Mouse (Mus musculus) intestine, embryonic 15.5 days (tissue): ENCODE measurements around the gene Hunk. TPM values are rescaled to one million over a fixed set of nuclear protein-coding genes. Genes with fewer than 3 reads are reported as not detected.
A peak's percentile ranks its signal among the peaks of the same experiment; 100 is the strongest.

Source experiments
- ATAC-seq: fragments of 200-750 bp; cut with Nextera tagmentation; 2 replicates; pipeline ENCODE4 v1.8.0; 2017; ENCODE audit warnings: moderate TSS enrichment, moderate library complexity
- H3K27ac ChIP-seq: fragments of 300-500 bp; sonication (generic); 2 replicates; pipeline ENCODE4 v1.5.1; 2015; ENCODE audit warnings: mild to moderate bottlenecking, inconsistent platforms
- H3K27me3 ChIP-seq: fragments of 300-500 bp; sonication (generic); replicated peaks from 2 replicates; pipeline ENCODE4 v1.6.1; 2015; ENCODE audit warnings: inconsistent platforms
- H3K36me3 ChIP-seq: fragments of 300-500 bp; sonication (generic); 2 replicates; pipeline ENCODE4 v1.6.1; 2015; ENCODE audit warnings: inconsistent platforms
- H3K4me1 ChIP-seq: fragments of 300-500 bp; sonication (generic); replicated peaks from 2 replicates; pipeline ENCODE4 v1.6.1; 2015; ENCODE audit warnings: inconsistent platforms
- H3K4me2 ChIP-seq: fragments of 300-500 bp; sonication (generic); replicated peaks from 2 replicates; pipeline ENCODE4 v1.6.1; 2015; ENCODE audit warnings: mild to moderate bottlenecking, inconsistent platforms
- H3K4me3 ChIP-seq: fragments of 300-500 bp; sonication (generic); replicated peaks from 2 replicates; pipeline ENCODE4 v1.5.1; 2015; ENCODE audit warnings: inconsistent platforms
- H3K9ac ChIP-seq: fragments of 300-500 bp; sonication (generic); 2 replicates; pipeline ENCODE4 v1.6.1; 2015; ENCODE audit warnings: inconsistent platforms
- H3K9me3 ChIP-seq: fragments of 300-500 bp; sonication (generic); 2 replicates; pipeline ENCODE4 v1.6.1; 2016; ENCODE audit warnings: inconsistent platforms
- WGBS: fragments of 180-500 bp; shearing (Covaris S2); methylation state at CpG from one replicate; pipeline ENCODE4 v1.1.7; 2015; 5-methylcytosine and 5-hydroxymethylcytosine counted together
- polyA plus RNA-seq: library from polyadenylated mRNA; unstranded; fragments of >200 nt; fragmentation: Nextera tagmentation; extraction: Ambion mirVana; gene quantifications from 2 replicates; pipeline ENCODE4 v1.2.1, GENCODE M21; 2015

The Hunk gene
- polyA plus RNA-seq, 1 experiment from 2014 or later = 6.5 TPM

DNA sequence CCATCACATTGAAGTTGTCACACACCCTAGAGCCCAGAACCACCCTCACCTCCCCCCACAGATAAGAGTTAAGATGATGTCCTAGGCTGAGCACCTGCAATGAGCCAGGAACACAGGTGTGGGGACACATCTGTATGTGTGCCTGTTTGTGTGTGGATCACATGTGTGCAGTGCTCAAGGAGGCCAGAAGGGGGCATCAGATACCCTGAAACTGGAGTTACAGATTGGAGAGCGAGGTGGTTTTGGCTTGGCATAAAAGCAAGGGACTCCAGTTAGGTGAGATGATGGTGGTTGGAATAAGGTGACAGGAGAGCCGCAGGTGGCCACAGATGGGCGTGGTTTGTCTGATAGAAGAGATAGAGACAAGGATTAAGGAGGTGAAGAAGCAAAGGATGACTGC lies 4.2 kb upstream of the Hunk start:
- 93% methylated on average over 3 of the region's 3 CpGs for WGBS
- ATAC-seq = no peak
- Histone ChIP-seq H3K36me3 (no peaks in the 10 kb centered on the region), H3K4me1 (peaks cover 13% of the 10 kb centered on the region), H3K9ac (no peak overlapping the region), H3K4me3 (no peak overlapping the region), H3K27ac (no peak overlapping the region), H3K4me2 (no peak overlapping the region), H3K27me3 (peaks cover 4% of the 10 kb centered on the region; the same call in 1 of the 2 replicates), H3K9me3 (no peaks in the 10 kb centered on the region)

DNA sequence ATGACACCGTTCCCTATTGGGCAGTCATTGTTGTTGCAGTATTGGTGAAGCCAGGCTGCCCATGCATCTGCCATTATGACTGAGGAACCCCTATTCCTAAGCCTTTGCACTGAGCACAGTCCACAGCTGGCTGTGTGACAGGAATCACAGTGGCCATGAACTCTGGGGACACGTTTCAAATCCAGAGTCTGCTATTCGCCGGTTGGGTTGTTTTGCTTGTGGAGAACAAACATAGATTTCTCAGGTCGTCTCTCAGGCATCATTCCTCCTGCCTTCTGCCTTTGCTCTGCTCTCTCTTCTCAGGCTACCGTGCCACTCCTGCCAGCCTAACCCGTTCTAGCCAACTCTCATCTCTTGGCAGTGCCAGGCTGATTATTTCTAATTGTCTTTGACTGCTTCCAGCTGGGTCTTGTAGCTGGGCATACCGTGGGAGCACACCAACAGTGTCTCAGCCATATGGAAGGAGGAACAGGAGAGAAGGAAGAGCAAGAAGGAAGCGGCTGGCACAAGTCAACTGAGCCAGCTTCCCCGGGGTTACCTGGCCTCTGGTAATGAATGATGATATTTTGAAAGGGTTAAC lies 3.0 kb upstream of the Hunk start:
- H3K27me3 ChIP-seq = peaks cover 4% of the 10 kb centered on the region; the same call in 1 of the 2 replicates
- no peak for ATAC-seq
- H3K9me3 ChIP-seq = no peaks in the 10 kb centered on the region
- H3K4me1 ChIP-seq = peaks cover 17% of the 10 kb centered on the region
- H3K27ac ChIP-seq = no peak overlapping the region
- no peak overlapping the region for H3K4me2 ChIP-seq
- no peak overlapping the region for H3K4me3 ChIP-seq
- 67% methylated on average over 10 of the region's 10 CpGs for WGBS
- no peak overlapping the region for H3K9ac ChIP-seq
- no peaks in the 10 kb centered on the region for H3K36me3 ChIP-seq

DNA sequence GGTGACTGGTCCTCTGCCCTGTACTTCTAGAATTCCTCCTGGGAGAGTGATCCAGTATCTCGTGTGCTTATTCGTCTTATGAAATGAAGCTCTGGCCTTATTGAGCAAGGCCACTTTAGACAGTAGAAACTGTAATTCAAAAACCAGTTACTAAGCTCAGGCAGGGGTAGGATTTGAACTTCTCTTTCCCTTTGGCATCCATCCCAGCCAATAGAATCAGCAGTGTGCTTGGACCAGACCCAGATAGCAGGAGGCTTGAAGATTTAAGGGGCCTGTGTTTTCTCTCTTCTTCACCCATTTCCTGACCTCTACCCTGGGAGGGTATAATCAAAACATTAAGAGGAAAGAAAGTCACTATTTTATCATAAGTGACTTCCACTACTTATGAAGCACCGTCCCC lies 1.8 kb upstream of the Hunk start:
- H3K4me1 ChIP-seq = peaks cover 28% of the 10 kb centered on the region
- no peak overlapping the region; the same call in 1 of the 2 replicates for H3K27ac ChIP-seq
- 41% methylated on average over 3 of the region's 3 CpGs for WGBS
- no peaks in the 10 kb centered on the region for H3K9me3 ChIP-seq
- H3K9ac ChIP-seq = no peak overlapping the region
- H3K4me2 ChIP-seq = no peak overlapping the region
- no peaks in the 10 kb centered on the region for H3K36me3 ChIP-seq
- H3K4me3 ChIP-seq = no peak overlapping the region
- no peak for ATAC-seq
- H3K27me3 ChIP-seq = no peaks in the 10 kb centered on the region

DNA sequence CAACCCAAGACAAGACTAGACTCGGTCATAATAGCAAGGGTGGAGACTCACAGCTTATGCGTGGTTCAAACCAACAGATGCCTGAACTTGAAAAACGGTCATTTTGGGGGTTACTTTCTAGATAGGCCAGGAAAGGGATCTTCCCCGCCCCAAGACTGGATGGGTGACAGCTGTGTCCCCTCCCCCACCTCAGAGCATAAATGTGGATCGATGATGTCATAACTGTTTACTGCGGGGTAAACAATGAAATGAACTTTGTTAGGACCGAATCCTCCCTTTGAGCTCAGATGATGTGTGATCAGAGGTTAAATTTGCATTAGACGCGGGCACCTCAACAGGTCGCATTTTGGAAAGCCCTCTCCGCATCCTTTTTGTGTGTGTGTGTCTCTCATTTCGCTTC lies 967 bp upstream of the Hunk start:
- ATAC-seq = no peak
- no peak overlapping the region for H3K9ac ChIP-seq

DNA sequence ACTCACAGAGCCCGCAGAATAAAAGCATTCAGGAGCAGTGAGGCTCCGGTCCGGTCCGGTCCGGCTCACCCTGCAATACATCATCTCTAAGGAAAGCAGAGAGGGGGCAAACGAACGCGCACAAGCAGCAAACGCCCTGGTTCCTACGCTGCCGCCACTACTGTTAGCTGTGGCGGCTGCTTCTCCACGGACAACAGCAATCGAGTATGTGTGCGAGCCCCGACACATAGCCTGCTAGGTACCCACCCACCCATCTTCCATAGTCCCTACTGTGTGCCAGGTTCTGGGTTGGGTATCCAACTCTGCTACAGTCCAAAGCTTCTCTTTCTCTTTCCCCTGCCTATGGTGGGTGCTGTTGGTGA lies 506 bp upstream of the Hunk start:
- Histone ChIP-seq H3K4me2 (peak overlapping the region; percentile 93), H3K27me3 (no peaks in the 10 kb centered on the region), H3K9ac (peak overlapping the region; percentile 77), H3K4me1 (peaks cover 31% of the 10 kb centered on the region), H3K9me3 (no peaks in the 10 kb centered on the region), H3K36me3 (no peaks in the 10 kb centered on the region), H3K27ac (peak overlapping the region; percentile 96), H3K4me3 (peak overlapping the region; percentile 83)
- ATAC-seq = peak; percentile 12; the same call in 1 of the 2 replicates
- 0% methylated on average over 16 of the region's 16 CpGs for WGBS

More for the DNA sequence above, 967 bp upstream of the Hunk start:
- H3K27me3 ChIP-seq = no peaks in the 10 kb centered on the region
- H3K27ac ChIP-seq = peak overlapping the region; percentile 96; the same call in 1 of the 2 replicates
- no peaks in the 10 kb centered on the region for H3K36me3 ChIP-seq
- H3K4me2 ChIP-seq = peak overlapping the region; percentile 93
- H3K9me3 ChIP-seq = no peaks in the 10 kb centered on the region
- peak overlapping the region; percentile 83 for H3K4me3 ChIP-seq
- 9% methylated on average over 12 of the region's 12 CpGs for WGBS
- peaks cover 31% of the 10 kb centered on the region for H3K4me1 ChIP-seq

DNA sequence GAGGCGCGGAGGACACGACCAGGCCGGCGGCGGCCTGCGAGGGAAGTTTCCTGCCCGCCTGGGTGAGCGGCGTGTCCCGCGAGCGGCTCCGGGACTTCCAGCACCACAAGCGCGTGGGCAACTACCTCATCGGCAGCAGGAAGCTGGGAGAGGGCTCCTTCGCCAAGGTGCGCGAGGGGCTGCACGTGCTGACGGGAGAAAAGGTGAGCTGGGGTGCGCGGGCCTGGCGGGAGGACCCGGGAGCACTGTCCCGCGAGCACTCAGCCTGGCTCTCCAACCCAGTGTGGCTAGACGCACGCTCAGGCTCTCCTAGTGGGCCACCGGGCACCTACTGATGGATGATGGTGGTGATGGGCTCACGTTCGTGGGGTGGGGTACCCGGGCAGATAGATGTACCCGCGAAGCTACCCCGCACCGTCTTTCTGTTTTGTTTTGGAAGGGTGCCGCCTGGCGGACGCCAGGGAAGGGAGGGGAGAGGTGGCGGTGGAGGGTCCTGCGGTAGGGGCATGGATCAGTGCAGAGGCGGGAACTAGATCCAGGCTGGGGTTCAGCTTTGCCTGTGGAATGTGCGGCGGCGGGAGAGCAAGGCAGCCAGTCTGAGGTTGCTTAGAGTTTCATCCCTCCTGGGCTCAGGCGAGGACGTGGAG lies 824 bp downstream of the Hunk start:
- Histone ChIP-seq H3K27ac (peak overlapping the region; percentile 96), H3K4me2 (peak overlapping the region; percentile 93), H3K27me3 (no peaks in the 10 kb centered on the region), H3K9me3 (no peaks in the 10 kb centered on the region), H3K9ac (peak overlapping the region; percentile 77), H3K4me3 (peak overlapping the region; percentile 83), H3K4me1 (peaks cover 31% of the 10 kb centered on the region), H3K36me3 (no peaks in the 10 kb centered on the region; the same call in 1 of the 2 replicates)
- peak; percentile 52 for ATAC-seq
- WGBS = 0% methylated on average over 49 of the region's 49 CpGs

DNA sequence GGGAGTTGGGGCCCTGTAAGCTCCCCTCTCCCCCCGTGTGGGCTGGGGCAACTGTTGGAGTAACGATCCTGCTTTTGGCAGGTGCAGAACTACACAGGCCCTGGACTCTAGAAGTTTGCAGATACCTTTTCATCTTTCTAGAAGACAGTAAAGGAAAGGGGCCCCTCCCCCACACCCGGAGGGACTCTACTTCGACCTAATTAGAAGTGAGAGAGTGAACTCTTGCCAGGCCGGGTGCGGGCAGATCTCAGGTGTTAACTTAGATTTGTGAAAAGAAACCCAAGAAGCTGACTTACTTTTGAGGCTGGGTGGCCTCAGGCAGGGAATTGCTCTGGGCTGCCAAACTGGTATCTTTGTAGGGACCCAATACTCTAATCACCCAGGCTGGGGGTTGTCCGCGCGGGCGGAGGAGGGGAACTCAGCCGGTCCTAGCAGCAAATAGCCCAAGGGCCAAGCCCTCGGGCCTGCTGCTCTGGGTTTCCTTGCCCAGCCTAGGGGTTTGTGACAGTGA lies 1.4 kb downstream of the Hunk start:
- Histone ChIP-seq H3K36me3 (peaks cover 1% of the 10 kb centered on the region; the same call in 1 of the 2 replicates), H3K27me3 (no peaks in the 10 kb centered on the region), H3K4me3 (peak overlapping the region; percentile 83), H3K4me2 (peak overlapping the region; percentile 93), H3K27ac (peak overlapping the region; percentile 96), H3K9ac (peak overlapping the region; percentile 77), H3K4me1 (peaks cover 31% of the 10 kb centered on the region), H3K9me3 (no peaks in the 10 kb centered on the region)
- 6% methylated on average over 12 of the region's 12 CpGs for WGBS
- ATAC-seq = peak; percentile 18; the same call in 1 of the 2 replicates

DNA sequence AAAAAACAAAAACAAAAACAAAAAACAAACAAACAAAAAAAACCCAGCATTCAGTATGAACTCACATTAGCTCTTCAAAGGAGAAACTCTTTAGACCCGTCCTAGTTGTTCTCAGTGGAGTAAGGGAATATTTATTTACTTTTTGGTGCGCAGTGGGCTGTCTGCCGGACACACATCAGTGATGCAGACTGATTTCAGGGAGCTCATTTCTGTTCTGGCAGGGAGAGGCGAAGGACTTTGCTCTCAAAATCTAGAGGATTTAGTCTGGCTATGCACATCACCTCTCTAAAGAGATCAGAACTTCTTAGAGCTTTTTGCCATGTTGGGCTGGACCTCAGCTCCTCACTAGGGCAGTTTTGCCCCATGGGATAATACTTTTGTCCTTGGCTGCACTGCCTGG lies 2.1 kb downstream of the Hunk start:
- Histone ChIP-seq H3K9me3 (no peaks in the 10 kb centered on the region), H3K4me3 (peak overlapping the region; percentile 9; the same call in 1 of the 2 replicates), H3K9ac (no peak overlapping the region), H3K36me3 (peaks cover 3% of the 10 kb centered on the region; the same call in 1 of the 2 replicates), H3K27ac (no peak overlapping the region), H3K27me3 (no peaks in the 10 kb centered on the region), H3K4me2 (peak overlapping the region; percentile 93), H3K4me1 (peaks cover 31% of the 10 kb centered on the region)
- no peak for ATAC-seq
- WGBS = 55% methylated on average over 4 of the region's 4 CpGs

DNA sequence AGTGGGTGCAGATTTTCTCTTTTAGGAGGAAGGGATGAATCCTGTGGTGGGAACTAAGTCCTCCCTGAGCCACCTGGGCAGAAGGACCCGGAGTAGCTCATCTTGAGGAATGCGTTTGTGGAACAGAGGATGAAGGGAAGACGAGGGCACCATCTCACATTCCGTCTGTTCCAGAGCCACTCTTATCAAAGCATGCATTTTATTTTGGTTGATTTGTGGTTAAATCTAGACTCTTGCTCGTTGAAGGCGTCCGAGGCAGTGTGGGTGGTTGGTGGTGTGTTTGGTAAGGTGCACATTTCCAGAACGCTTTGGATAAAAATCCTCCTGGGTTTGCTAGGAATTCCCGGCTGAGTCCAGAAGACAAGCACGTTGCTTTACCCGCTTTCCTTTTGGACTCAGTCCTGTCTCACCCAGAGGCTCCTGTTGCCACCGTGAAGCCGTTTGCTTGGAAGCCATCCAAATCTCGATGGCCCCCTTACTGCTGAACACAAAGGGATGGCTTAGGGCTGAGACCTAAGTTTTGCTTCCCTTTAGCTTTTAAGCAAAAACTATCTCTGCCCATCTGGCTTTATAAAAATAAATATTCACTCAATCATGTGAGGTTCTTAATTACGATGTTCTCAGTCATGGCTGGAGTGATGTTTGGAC lies 3.4 kb downstream of the Hunk start:
- Histone ChIP-seq H3K4me1 (peaks cover 28% of the 10 kb centered on the region), H3K4me2 (peak overlapping the region; percentile 93), H3K9ac (no peak overlapping the region), H3K4me3 (no peak overlapping the region), H3K27me3 (no peaks in the 10 kb centered on the region), H3K36me3 (peaks cover 3% of the 10 kb centered on the region; the same call in 1 of the 2 replicates), H3K9me3 (no peaks in the 10 kb centered on the region), H3K27ac (no peak overlapping the region)
- 50% methylated on average over 15 of the region's 15 CpGs for WGBS
- ATAC-seq = no peak

DNA sequence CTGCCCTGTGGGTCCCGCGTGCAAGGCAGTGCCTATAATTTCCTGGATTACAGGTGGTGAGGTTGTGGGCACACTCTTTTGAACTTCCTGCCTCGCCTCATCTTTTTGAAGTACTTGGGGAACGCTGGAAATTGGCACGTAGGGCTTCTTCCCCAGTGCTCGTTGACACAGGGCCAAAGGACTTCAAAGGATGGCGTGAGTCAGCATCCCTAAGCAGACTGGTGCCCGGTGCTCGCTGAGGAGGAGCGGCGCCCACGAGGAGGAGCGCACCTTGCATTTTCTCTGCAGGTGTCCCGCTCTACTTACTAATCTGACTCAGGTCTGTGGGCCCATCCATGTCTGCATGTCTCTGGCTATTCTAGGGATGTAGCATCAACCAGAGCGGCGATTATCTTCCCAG lies 4.9 kb downstream of the Hunk start:
- H3K27me3 ChIP-seq = no peaks in the 10 kb centered on the region

DNA sequence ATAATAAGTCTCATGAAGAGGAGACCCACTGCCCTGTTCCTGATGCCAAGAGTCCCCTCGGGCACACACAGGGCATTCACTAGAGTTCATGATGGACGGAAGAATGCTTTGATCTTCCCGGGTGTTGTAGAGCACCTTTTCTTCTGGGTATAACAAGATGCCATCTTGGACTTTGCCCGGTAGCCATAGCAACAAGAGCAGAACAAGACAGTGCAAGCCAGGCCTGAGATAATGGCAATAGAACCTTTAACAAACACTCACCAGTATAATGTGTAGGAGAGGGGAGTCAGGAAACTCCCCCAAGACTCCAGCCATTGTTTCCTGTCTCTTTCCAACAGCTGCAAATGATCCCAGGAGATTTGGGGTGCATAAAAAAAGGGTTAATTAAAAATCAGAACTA lies 8.9 kb downstream of the Hunk start:
- H3K9ac ChIP-seq = no peak overlapping the region
- no peak overlapping the region for H3K27ac ChIP-seq
- H3K4me2 ChIP-seq = no peak overlapping the region
- peak; percentile 65 for ATAC-seq
- peaks cover 3% of the 10 kb centered on the region; the same call in 1 of the 2 replicates for H3K36me3 ChIP-seq
- 65% methylated on average over 4 of the region's 4 CpGs for WGBS
- H3K27me3 ChIP-seq = no peaks in the 10 kb centered on the region
- H3K4me1 ChIP-seq = peaks cover 8% of the 10 kb centered on the region
- H3K4me3 ChIP-seq = no peak overlapping the region
- H3K9me3 ChIP-seq = no peaks in the 10 kb centered on the region

More for the DNA sequence above, 4.9 kb downstream of the Hunk start:
- Histone ChIP-seq H3K4me3 (no peak overlapping the region), H3K9ac (no peak overlapping the region), H3K27ac (no peak overlapping the region), H3K4me1 (peaks cover 26% of the 10 kb centered on the region), H3K9me3 (no peaks in the 10 kb centered on the region), H3K36me3 (peaks cover 3% of the 10 kb centered on the region; the same call in 1 of the 2 replicates), H3K4me2 (no peak overlapping the region)
- no peak for ATAC-seq
- WGBS = 92% methylated on average over 16 of the region's 16 CpGs

DNA sequence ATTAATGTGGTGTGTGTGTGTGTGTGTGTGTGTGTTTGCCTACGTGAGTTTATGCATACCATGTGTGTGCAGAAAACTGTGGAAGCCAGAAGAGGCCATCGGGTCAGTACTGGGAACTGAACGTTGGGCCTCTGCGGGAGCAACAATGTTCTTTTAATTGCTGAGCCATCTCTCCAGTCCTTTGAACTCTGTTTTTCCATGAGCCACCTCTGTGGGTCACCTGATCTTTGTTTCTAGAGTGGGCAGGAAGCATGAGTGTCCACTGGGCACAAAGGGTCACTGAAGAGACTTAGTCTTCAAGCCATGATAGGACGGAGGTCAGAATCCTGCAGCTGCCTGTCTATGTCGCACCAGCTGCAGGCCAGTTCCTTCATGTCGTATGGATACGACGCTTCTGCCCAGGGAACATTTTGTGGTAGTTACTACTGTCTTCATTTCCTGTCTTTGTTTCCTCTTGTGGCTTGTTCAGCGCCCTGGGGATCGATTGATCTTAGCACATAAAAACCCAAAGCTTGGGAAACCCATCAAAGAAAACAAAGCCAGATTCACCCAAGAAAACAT lies 10.3 kb downstream of the Hunk start:
- ATAC-seq = no peak
- H3K4me3 ChIP-seq = no peak overlapping the region
- no peak overlapping the region for H3K9ac ChIP-seq
- H3K27ac ChIP-seq = no peak overlapping the region
- H3K9me3 ChIP-seq = no peaks in the 10 kb centered on the region
- H3K4me2 ChIP-seq = no peak overlapping the region
- no peaks in the 10 kb centered on the region for H3K27me3 ChIP-seq
- peaks cover 3% of the 10 kb centered on the region; the same call in 1 of the 2 replicates for H3K36me3 ChIP-seq
- 81% methylated on average over 11 of the region's 11 CpGs for WGBS
- H3K4me1 ChIP-seq = peaks cover 14% of the 10 kb centered on the region
